ENCODE assay signal across 8 mouse cellular contexts in the genomic region with DNA sequence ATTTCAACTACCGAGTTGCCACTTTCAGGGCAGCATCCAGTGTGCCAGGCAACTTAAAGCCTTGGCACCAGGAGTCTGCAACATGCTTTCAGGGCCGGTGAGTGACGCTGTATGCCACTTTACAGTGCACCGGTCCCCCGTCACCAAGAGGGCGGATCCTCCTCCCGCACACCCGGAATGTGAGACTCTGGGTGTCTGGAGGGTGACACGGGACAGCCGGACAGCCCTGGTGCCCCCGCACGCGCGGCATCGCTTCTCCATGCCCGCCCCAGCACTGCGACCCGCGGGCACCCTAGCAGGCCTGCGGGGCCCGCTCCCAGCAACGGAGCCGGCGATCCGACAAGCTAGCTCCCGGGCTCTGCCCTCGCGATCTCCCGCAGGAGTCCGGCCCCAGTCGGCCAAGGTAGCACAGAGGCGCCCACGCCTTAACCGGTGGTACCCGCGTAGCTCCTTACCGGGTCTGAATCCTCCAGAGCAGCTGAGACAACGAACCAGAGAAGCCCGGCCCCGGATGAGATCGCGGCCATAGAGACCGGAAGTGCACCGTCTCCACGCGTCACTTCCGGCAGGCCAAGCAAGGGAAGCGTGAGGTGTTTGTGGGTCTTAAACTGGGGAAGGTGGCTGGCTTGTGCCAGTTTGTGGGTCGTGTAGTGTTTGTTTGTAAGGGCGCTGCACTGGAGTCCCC. TPM values are rescaled to one million over a fixed set of nuclear protein-coding genes. Genes with fewer than 3 reads are reported as not detected.
DNase-seq lines count a peak whose midpoint lies in the region; ATAC-seq lines count a peak whose summit lies in the region.

Gene Zcchc9 (minus strand): TSS at position 551 of the 685 bp plus-strand sequence.

- DNase-seq in adipocyte (ENCODE audit: low spot score) = peak; percentile 89
- DNase-seq in embryo, embryonic 10 days (ENCODE audit: low spot score) = peak; percentile 95
- peak; percentile 85 for DNase-seq in gastrocnemius, postnatal 14 days
- DNase-seq in left cerebral cortex, postnatal 10 days (ENCODE audit: extremely low spot score in 1 of 2, low spot score in 2 of 2) = peak; percentile 91 to 92
- peak; percentile 91 for DNase-seq in right cerebral cortex, postnatal 25 days
- DNase-seq in urinary bladder, postnatal 4 days (ENCODE audit: low spot score in 2 of 2) = peak; percentile 82 to 86

- ATAC-seq in inflammation-experienced regulatory T-cells, adult 6 months = peak; percentile 94
- ATAC-seq in megakaryocyte-erythroid progenitor cell, adult 5-6 weeks (replicated peaks; ENCODE audit: low FRiP score, low TSS enrichment, poor library complexity, severe bottlenecking) = peak; percentile 97

- intact Hi-C loops in gastrocnemius, postnatal 14 days (cut with DNase I; ENCODE audit: low total_unique reads) = no loop called here
- intact Hi-C loops in left cerebral cortex, postnatal 10 days (cut with DNase I) = loop anchor here (5.0 kb wide), 1 partner anchor 530 kb away; no protein-coding TSS in a partner anchor

RNA-seq across cellular contexts. Expression of gene Zcchc9, which starts in this region (rescaled TPM):
- 10 to 100 TPM; 12.9 to 14.4 TPM for total RNA-seq in gastrocnemius, postnatal 14 days (2021)
- polyA plus RNA-seq in inflammation-experienced regulatory T-cells, adult 6 months (2017; shearing (Covaris generic)) = 10 to 100 TPM; 49.3 to 53.4 (median 51.0) TPM
- total RNA-seq in left cerebral cortex, postnatal 10 days (2021) = 10 to 100 TPM; 15.3 to 15.9 TPM
- 37.9 and 40.5 TPM in 2 replicates for total RNA-seq in megakaryocyte-erythroid progenitor cell, adult 5-6 weeks (2014; fragmentation: Nextera tagmentation)
- 62.3 and 74.4 TPM in 2 replicates for total RNA-seq in megakaryocyte-erythroid progenitor cell, adult 5-6 weeks (2017)

Comparison
In these comparisons a context has a peak if more than half of its experiments do, and no peak if none do; other contexts are left out.
1. Peak in every context shown above with its lines: DNase-seq and ATAC-seq.